Mouse (Mus musculus) C2C12 (cell line): Measurements from ENCODE around the gene H2afj.

ENCODE experiments used
- CEBPB ChIP-seq: IDR thresholded peaks from one replicate; pipeline ENCODE4 v1.6.1; 2011; ENCODE audit warnings: low read depth, mild to moderate bottlenecking, control low read depth, moderate library complexity
- CTCF ChIP-seq: IDR thresholded peaks from one replicate; pipeline ENCODE4 v1.5.1; 2011; ENCODE audit not compliant: control insufficient read depth, insufficient read depth, insufficient read length
- FOSL1 ChIP-seq: IDR thresholded peaks from one replicate; pipeline ENCODE4 v1.8.0; 2011; ENCODE audit warnings: mild to moderate bottlenecking, low read length; ENCODE audit not compliant: poor library complexity, insufficient read depth, severe bottlenecking
- MAX ChIP-seq: IDR thresholded peaks from one replicate; pipeline ENCODE4 v1.6.1; 2011; ENCODE audit warnings: mild to moderate bottlenecking, control low read depth
- MYOD1 ChIP-seq: IDR thresholded peaks from one replicate; pipeline ENCODE4 v1.6.1; 2011; ENCODE audit warnings: low read depth; ENCODE audit not compliant: control insufficient read depth, insufficient read length
- USF1 ChIP-seq: IDR thresholded peaks from one replicate; pipeline ENCODE4 v1.6.1; 2011; ENCODE audit warnings: low read depth, mild to moderate bottlenecking, control low read depth, moderate library complexity

DNA sequence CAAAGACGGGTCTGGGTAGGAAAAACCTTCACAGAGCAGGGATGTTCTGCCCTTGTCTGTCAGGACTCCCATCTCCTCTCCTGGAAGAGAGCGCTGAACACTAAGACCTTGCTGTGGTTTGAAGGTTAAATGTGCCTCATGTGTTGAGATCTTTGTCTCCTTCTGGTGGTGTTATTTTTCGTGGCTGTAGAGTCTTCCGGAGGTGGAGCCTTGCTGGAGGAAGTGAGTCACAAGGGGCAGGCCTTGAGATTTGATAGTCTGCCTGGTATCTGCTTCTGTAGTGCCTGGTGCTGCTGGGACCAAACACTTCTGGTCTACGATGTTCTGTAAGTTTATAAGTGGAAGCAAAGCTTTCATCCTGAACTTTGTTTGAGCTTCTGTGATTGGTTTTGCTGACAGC is 40.9 kb downstream of the H2afj start:
- TF ChIP-seq CTCF (no peak), USF1 (no peak), MYOD1 (no peak), MAX (no peak), FOSL1 (no peak), CEBPB (no peak)
